Mouse (Mus musculus) MEL (cell line): Measurements from ENCODE around the gene Baz1a. TPM values are rescaled to one million over a fixed set of nuclear protein-coding genes. Genes with fewer than 3 reads are reported as not detected.

ENCODE experiments used
- DNase-seq: peaks from one replicate; pipeline ENCODE4 v3.0.0; 2011; ENCODE audit warnings: low read depth, low spot score
- H3K27ac ChIP-seq: 2 replicates; pipeline ENCODE4 v1.5.1; 2012; ENCODE audit warnings: low read depth, mild to moderate bottlenecking, control low read depth, low read length, moderate library complexity; ENCODE audit not compliant: control insufficient read depth
- H3K27me3 ChIP-seq, 2 experiments: fragments of 150-350 bp in 1 of 2; sonication (generic) in 1 of 2; 2 replicates each; pipeline ENCODE4 v1.6.1; 2012; ENCODE audit warnings: low read length in 2 of 2, mild to moderate bottlenecking in 2 of 2, improper control_type of control experiment in 1 of 2, moderate library complexity in 1 of 2; ENCODE audit not compliant: insufficient read depth in 2 of 2, control insufficient read depth in 1 of 2
- H3K36me3 ChIP-seq, 2 experiments: 2 replicates each; pipeline ENCODE4 v1.6.1; 2012 to 2014; ENCODE audit warnings: low read length in 2 of 2, improper control_type of control experiment in 1 of 2, inconsistent platforms in 1 of 2, mild to moderate bottlenecking in 1 of 2; ENCODE audit not compliant: insufficient read depth in 2 of 2, control insufficient read depth in 1 of 2
- H3K4me1 ChIP-seq, 2 experiments: fragments of 150-350 bp in 1 of 2; sonication (generic) in 1 of 2; 2 replicates each; pipeline ENCODE4 v1.6.1; 2012; ENCODE audit warnings: low read length in 2 of 2, improper control_type of control experiment in 1 of 2, mild to moderate bottlenecking in 1 of 2; ENCODE audit not compliant: insufficient read depth in 2 of 2, control insufficient read depth in 1 of 2
- H3K4me3 ChIP-seq, 2 experiments: fragments of 150-350 bp in 1 of 2; sonication (generic) in 1 of 2; 2 replicates each; pipeline ENCODE4 v1.5.1; 2012; ENCODE audit warnings: low read depth in 2 of 2, low read length in 2 of 2, mild to moderate bottlenecking in 2 of 2, moderate library complexity in 2 of 2, control low read depth in 1 of 2, improper control_type of control experiment in 1 of 2; ENCODE audit not compliant: control insufficient read depth in 1 of 2, insufficient read depth in 1 of 2
- H3K79me2 ChIP-seq: 2 replicates; pipeline ENCODE4 v1.6.1; 2012; ENCODE audit warnings: mild to moderate bottlenecking, low read length, moderate library complexity; ENCODE audit not compliant: control insufficient read depth, poor library complexity, insufficient read depth
- H3K9ac ChIP-seq: 2 replicates; pipeline ENCODE4 v1.6.1; 2012; ENCODE audit warnings: low read depth, mild to moderate bottlenecking, control low read depth, low read length, moderate library complexity; ENCODE audit not compliant: control insufficient read depth, poor library complexity, severe bottlenecking
- H3K9me3 ChIP-seq: fragments of 150-350 bp; sonication (generic); replicated peaks from 2 replicates; pipeline ENCODE4 v1.6.1; 2012; ENCODE audit warnings: mild to moderate bottlenecking, low read length, improper control_type of control experiment, moderate library complexity; ENCODE audit not compliant: insufficient read depth
- CHD1 ChIP-seq: IDR thresholded peaks from 2 replicates; pipeline ENCODE4 v1.6.1; 2012; ENCODE audit warnings: low read depth, mild to moderate bottlenecking, inconsistent platforms, low read length, improper control_type of control experiment
- CTCF ChIP-seq, 3 experiments: IDR thresholded peaks in 2 of 3; conservative IDR thresholded peaks in 1 of 3; 2 replicates each; pipeline ENCODE4 v1.5.1; 2011 to 2012; ENCODE audit warnings: low read length in 3 of 3, low read depth in 2 of 3, mild to moderate bottlenecking in 2 of 3, improper control_type of control experiment in 1 of 3, inconsistent platforms in 1 of 3, mixed read lengths in 1 of 3, moderate library complexity in 1 of 3; ENCODE audit not compliant: control insufficient read depth in 1 of 3, insufficient read depth in 1 of 3, poor library complexity in 1 of 3, severe bottlenecking in 1 of 3
- E2F4 ChIP-seq: IDR thresholded peaks from 2 replicates; pipeline ENCODE4 v1.6.1; 2011; ENCODE audit warnings: low read depth, low read length, improper control_type of control experiment, borderline replicate concordance
- EP300 ChIP-seq, 2 experiments: IDR thresholded peaks; 2 replicates each; pipeline ENCODE4 v1.6.1; 2011; ENCODE audit warnings: improper control_type of control experiment in 2 of 2, low read length in 2 of 2, low read depth in 1 of 2, mild to moderate bottlenecking in 1 of 2
- ETS1 ChIP-seq: IDR thresholded peaks from 2 replicates; pipeline ENCODE4 v1.6.1; 2012; ENCODE audit warnings: low read depth, mild to moderate bottlenecking, inconsistent platforms, low read length, improper control_type of control experiment, moderate library complexity
- GATA1 ChIP-seq: IDR thresholded peaks from 2 replicates; pipeline ENCODE4 v1.6.1; 2011; ENCODE audit warnings: low read depth, low read length, improper control_type of control experiment
- JUND ChIP-seq: IDR thresholded peaks from 2 replicates; pipeline ENCODE4 v1.6.1; 2011; ENCODE audit warnings: low read depth, mild to moderate bottlenecking, improper control_type of control experiment, low read length
- KAT2A ChIP-seq: conservative IDR thresholded peaks from 2 replicates; pipeline ENCODE4 v1.6.1; 2012; ENCODE audit warnings: low read depth, low read length, improper control_type of control experiment, inconsistent platforms
- MAZ ChIP-seq: IDR thresholded peaks from 2 replicates; pipeline ENCODE4 v1.6.1; 2012; ENCODE audit warnings: low read depth, mild to moderate bottlenecking, inconsistent platforms, low read length, improper control_type of control experiment
- MYC ChIP-seq: IDR thresholded peaks from 2 replicates; pipeline ENCODE4 v1.6.1; 2011; ENCODE audit warnings: low read depth, mild to moderate bottlenecking, low read length, improper control_type of control experiment, moderate library complexity
- POLR2A ChIP-seq, 2 experiments: IDR thresholded peaks; 2 replicates each; pipeline ENCODE4 v1.6.1; 2011 to 2012; ENCODE audit warnings: low read length in 2 of 2, mild to moderate bottlenecking in 2 of 2, control low read depth in 1 of 2, improper control_type of control experiment in 1 of 2, low read depth in 1 of 2, moderate library complexity in 1 of 2; ENCODE audit not compliant: control insufficient read depth in 1 of 2, insufficient read depth in 1 of 2, poor library complexity in 1 of 2
- POLR2AphosphoS2 ChIP-seq: IDR thresholded peaks from 2 replicates; pipeline ENCODE4 v1.6.1; 2011; ENCODE audit warnings: low read length, improper control_type of control experiment
- POLR2AphosphoS5 ChIP-seq: IDR thresholded peaks from 2 replicates; pipeline ENCODE4 v1.6.1; 2012; ENCODE audit warnings: low read depth, borderline replicate concordance, mild to moderate bottlenecking, inconsistent platforms, low read length, moderate library complexity, mixed read lengths
- RAD21 ChIP-seq: IDR thresholded peaks from 2 replicates; pipeline ENCODE4 v1.6.1; 2011; ENCODE audit warnings: mild to moderate bottlenecking, low read depth, low read length, improper control_type of control experiment
- RCOR1 ChIP-seq: IDR thresholded peaks from 2 replicates; pipeline ENCODE4 v1.6.1; 2012; ENCODE audit warnings: low read depth, mild to moderate bottlenecking, inconsistent platforms, low read length, improper control_type of control experiment
- SIN3A ChIP-seq: IDR thresholded peaks from 2 replicates; pipeline ENCODE4 v1.6.1; 2012; ENCODE audit warnings: low read length, improper control_type of control experiment, inconsistent platforms
- TAL1 ChIP-seq: IDR thresholded peaks from 2 replicates; pipeline ENCODE4 v1.6.1; 2012; ENCODE audit warnings: mild to moderate bottlenecking, inconsistent platforms, low read length, moderate library complexity, mixed read lengths
- TBP ChIP-seq: IDR thresholded peaks from 2 replicates; pipeline ENCODE4 v1.8.0; 2011; ENCODE audit warnings: low read depth, low read length, improper control_type of control experiment
- TCF12 ChIP-seq: IDR thresholded peaks from 2 replicates; pipeline ENCODE4 v1.6.1; 2014; ENCODE audit warnings: low read depth, mild to moderate bottlenecking, inconsistent platforms, low read length, improper control_type of control experiment, moderate library complexity
- USF1 ChIP-seq: IDR thresholded peaks from 2 replicates; pipeline ENCODE4 v1.6.1; 2014; ENCODE audit warnings: low read depth, mild to moderate bottlenecking, inconsistent platforms, low read length, improper control_type of control experiment, moderate library complexity
- USF2 ChIP-seq, 2 experiments: IDR thresholded peaks; 2 replicates each; pipeline ENCODE4 v1.6.1; 2011 to 2012; ENCODE audit warnings: improper control_type of control experiment in 2 of 2, low read length in 2 of 2, borderline replicate concordance in 1 of 2, inconsistent platforms in 1 of 2, low read depth in 1 of 2, mild to moderate bottlenecking in 1 of 2; ENCODE audit not compliant: insufficient read depth in 1 of 2
- ZC3H11A ChIP-seq: IDR thresholded peaks from 2 replicates; pipeline ENCODE4 v1.6.1; 2012; ENCODE audit warnings: low read depth, mild to moderate bottlenecking, inconsistent platforms, low read length, improper control_type of control experiment
- ZKSCAN1 ChIP-seq: IDR thresholded peaks from 2 replicates; pipeline ENCODE4 v1.6.1; 2012; ENCODE audit warnings: low read depth, mild to moderate bottlenecking, inconsistent platforms, low read length, improper control_type of control experiment, moderate library complexity
- polyA plus RNA-seq, 2 experiments: library from polyadenylated mRNA; stranded (reverse) in 1 of 2; unstranded in 1 of 2; fragments of >175 nt in 1 of 2; fragments of >200 nt in 1 of 2; gene quantifications; 2 replicates each; pipeline versions ENCODE4 v1.2.1 to v1.2.4; 2012; ENCODE audit warnings: low replicate concordance in 2 of 2, low read depth in 1 of 2; ENCODE audit not compliant: insufficient read length in 2 of 2, insufficient read depth in 1 of 2, missing spikeins in 1 of 2
- total RNA-seq: library from RNA; depleted of rRNA; stranded (reverse); fragments of 300-350 nt; gene quantifications from 2 replicates; pipeline ENCODE4 v1.2.3, GENCODE M21; 2012

Gene Baz1a
- total and polyA plus RNA-seq, 3 experiments: 39.8 to 203 (median 46.0) TPM

DNA sequence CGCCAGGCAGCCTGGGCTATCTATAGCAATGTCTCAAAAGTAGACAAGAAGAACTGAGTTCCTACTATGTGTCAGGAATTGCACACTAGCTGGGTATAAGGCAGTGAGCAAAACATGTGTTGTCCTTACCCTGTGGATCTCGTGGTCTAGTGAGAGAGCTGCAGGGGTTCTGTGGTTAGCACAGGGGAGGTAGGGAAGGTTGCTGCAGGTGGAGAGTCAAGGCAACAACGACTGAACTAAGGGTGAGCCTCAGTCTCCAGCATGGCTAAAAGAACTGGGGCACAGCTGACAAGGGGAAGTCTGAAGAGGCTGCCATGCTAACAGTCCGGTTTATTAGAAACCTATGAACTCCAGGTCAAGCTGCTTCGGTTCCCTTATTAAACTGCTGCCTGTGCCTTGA is 134.9 kb downstream of the Baz1a start:
- H3K4me1 ChIP-seq: peaks cover 0 to 5% of the 10 kb centered on the region in 2 experiments; a peak in 2 of 4 replicates
- no peak overlapping the region for H3K27ac ChIP-seq
- H3K9ac ChIP-seq: peak overlapping the region; percentile 20; the same call in 1 of the 2 replicates
- H3K9me3 ChIP-seq: no peaks in the 10 kb centered on the region
- no peak for DNase-seq
- TF ChIP-seq ZKSCAN1 (0 out of 2 replicates have a peak, but pooled peaks have one; percentile 35), CTCF (IDR thresholded peaks at IDR 0.05 in 2 of 3, conservative IDR thresholded peaks at IDR 0.05 in 1 of 3; ENCODE audit: control insufficient read depth in 1 of 3, insufficient read depth in 1 of 3, low read depth in 2 of 3, low read length in 3 of 3, poor library complexity in 1 of 3, severe bottlenecking in 1 of 3) (no peak)
- H3K4me3 ChIP-seq: peak overlapping the region; percentile 25 to 39; a peak in 3 of 4 replicates
- no peaks in the 10 kb centered on the region for H3K27me3 ChIP-seq
- peaks cover 0 to 4% of the 10 kb centered on the region in 2 experiments; a peak in 2 of 4 replicates for H3K36me3 ChIP-seq
- H3K79me2 ChIP-seq: no peaks in the 10 kb centered on the region

DNA sequence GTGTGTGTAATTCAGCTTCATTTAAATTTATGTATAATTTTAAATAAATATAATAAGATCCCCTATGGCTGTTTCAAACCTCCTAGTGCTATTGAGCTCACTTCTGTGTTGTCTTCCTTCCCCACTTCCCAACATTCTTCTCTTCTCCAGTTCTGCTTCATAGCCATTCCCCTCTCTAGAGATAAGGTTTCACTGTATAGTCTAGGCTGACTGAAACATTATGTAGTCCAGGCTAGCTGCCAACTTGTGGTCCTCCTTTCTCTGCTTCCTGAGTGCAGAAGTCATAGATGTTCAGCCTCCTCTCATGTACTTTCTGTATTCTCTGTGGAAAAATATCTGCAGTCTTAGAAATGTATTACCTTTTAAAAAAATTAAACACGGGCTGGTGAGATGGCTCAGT is 136.3 kb downstream of the Baz1a start:
- TF ChIP-seq GATA1 (peak; percentile 36; the same call in 1 of the 2 replicates), TBP (no peak), E2F4 (no peak), USF1 (no peak), CHD1 (no peak), POLR2AphosphoS5 (no peak), EP300 (IDR thresholded peaks at IDR 0.05; ENCODE audit: low read depth in 1 of 2, low read length in 2 of 2) (peak in 1 of 2 experiments; percentile 62; a peak in 1 of 4 replicates)
- TF ChIP-seq, all 39 proteins: peak for 2
- Histone ChIP-seq H3K4me1 (peaks cover 0 to 5% of the 10 kb centered on the region in 2 experiments; a peak in 2 of 4 replicates), H3K27ac (no peak overlapping the region), H3K79me2 (no peaks in the 10 kb centered on the region), H3K36me3 (peaks cover 0 to 4% of the 10 kb centered on the region in 2 experiments; a peak in 2 of 4 replicates), H3K4me3 (no peak overlapping the region), H3K9me3 (no peaks in the 10 kb centered on the region), H3K27me3 (no peaks in the 10 kb centered on the region), H3K9ac (no peak overlapping the region)
- peak; percentile 64 for DNase-seq

DNA sequence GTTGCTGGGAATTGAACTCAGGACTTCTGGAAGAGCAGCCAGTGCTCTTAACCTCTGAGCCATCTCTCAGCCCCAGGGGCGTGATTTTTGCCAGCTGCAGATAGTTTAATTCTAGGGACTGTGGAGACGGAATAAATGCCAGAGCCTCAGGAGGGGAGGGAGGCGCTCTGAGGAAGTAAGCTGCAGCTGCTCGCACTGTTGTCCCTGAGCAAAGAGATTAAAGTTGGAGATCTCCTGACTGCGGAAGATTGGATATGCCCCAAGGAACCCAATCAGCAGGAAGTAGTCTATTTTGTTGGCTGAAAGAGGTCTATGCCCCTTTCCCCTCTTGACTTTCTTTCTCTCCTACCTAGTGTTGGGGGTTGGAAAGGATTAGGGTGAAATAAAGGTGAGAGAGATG is 137.3 kb downstream of the Baz1a start:
- Histone ChIP-seq H3K9me3 (no peaks in the 10 kb centered on the region), H3K79me2 (no peaks in the 10 kb centered on the region), H3K4me3 (no peak overlapping the region), H3K27ac (no peak overlapping the region), H3K9ac (no peak overlapping the region), H3K27me3 (no peaks in the 10 kb centered on the region), H3K4me1 (peaks cover 0 to 5% of the 10 kb centered on the region in 2 experiments; a peak in 2 of 4 replicates), H3K36me3 (peaks cover 0 to 4% of the 10 kb centered on the region in 2 experiments; a peak in 2 of 4 replicates)
- DNase-seq: peak; percentile 79
- TF ChIP-seq RAD21: no peak
- peak; percentile 72 to 74 for TF ChIP-seq EP300 (IDR thresholded peaks at IDR 0.05; ENCODE audit: low read depth in 1 of 2, low read length in 2 of 2)
- peak; percentile 60 for TF ChIP-seq TAL1
- no peak for TF ChIP-seq USF2 (IDR thresholded peaks at IDR 0.05; ENCODE audit: borderline replicate concordance in 1 of 2, insufficient read depth in 1 of 2, low read depth in 1 of 2, low read length in 2 of 2)
- TF ChIP-seq POLR2AphosphoS5: no peak
- TF ChIP-seq ZKSCAN1: no peak
- no peak for TF ChIP-seq CTCF (IDR thresholded peaks at IDR 0.05 in 2 of 3, conservative IDR thresholded peaks at IDR 0.05 in 1 of 3; ENCODE audit: control insufficient read depth in 1 of 3, insufficient read depth in 1 of 3, low read depth in 2 of 3, low read length in 3 of 3, poor library complexity in 1 of 3, severe bottlenecking in 1 of 3)
- TF ChIP-seq POLR2AphosphoS2: no peak
- no peak for TF ChIP-seq ZC3H11A
- no peak for TF ChIP-seq SIN3A
- no peak for TF ChIP-seq USF1
- peak; percentile 29; the same call in 1 of the 2 replicates for TF ChIP-seq RCOR1
- peak; percentile 81 for TF ChIP-seq TCF12
- no peak for TF ChIP-seq POLR2A (IDR thresholded peaks at IDR 0.05; ENCODE audit: control insufficient read depth in 1 of 2, insufficient read depth in 1 of 2, low read depth in 1 of 2, low read length in 2 of 2, poor library complexity in 1 of 2)
- no peak for TF ChIP-seq JUND
- TF ChIP-seq E2F4: no peak
- TF ChIP-seq ETS1: peak; percentile 52; the same call in 1 of the 2 replicates
- no peak for TF ChIP-seq MYC
- peak; percentile 60 for TF ChIP-seq TBP
- no peak for TF ChIP-seq KAT2A
- no peak for TF ChIP-seq CHD1
- TF ChIP-seq MAZ: no peak
